Mouse (Mus musculus): Measurements from ENCODE around the gene Cela3a.
"Not testable (repeated sequence)": the region's sequence is repeated elsewhere in the genome, so short reads cannot be mapped to it uniquely, and the experiment has no call there.

The Cela3a gene

DNA sequence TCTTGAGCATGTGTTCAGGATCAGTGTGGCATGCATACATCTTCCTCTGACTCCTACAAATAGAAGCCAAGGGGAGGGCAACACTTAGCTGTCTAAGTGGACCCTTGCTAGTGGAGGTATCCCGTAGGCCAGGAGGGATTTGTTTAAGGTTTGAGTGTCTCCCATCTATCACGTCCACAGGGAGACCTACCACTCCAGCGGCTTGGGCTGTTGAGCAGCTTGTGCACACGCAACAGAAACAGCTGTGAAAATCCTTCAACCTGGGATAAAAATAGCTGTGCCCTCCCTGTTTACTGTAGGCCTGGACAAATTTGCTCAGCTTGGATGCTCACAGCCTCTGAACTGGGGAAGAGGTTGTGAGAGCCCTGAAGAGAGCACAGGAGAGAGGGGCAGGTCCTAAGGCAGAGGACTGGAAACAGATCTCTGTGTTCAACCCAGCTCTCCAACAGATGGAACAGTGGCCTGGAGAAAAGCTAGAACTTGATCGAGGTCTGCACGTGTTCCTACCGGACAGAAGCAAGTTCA is 2.7 kb upstream of the Cela3a start:
- not testable (repeated sequence) for DNase-seq

DNA sequence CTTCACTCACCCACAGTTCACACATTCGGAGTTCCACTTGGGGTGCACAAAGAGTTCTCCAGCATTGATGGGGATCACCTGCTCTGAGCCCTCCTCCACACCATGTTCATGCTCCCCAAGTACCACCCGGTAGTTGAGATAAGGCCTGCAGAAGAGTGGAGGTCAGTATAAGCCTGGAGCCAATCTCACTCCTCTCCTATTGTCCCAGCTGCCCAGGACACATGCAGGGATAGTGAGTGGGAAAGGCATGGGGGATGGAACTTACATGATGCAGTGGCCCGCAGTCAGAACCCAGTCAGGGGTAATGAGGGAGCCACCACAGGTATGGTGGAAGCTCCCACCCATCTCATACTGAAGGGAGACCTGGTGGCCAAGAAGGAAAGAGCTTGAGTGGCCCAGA is 4.0 kb downstream of the Cela3a start:
- DNase-seq, result no peak

DNA sequence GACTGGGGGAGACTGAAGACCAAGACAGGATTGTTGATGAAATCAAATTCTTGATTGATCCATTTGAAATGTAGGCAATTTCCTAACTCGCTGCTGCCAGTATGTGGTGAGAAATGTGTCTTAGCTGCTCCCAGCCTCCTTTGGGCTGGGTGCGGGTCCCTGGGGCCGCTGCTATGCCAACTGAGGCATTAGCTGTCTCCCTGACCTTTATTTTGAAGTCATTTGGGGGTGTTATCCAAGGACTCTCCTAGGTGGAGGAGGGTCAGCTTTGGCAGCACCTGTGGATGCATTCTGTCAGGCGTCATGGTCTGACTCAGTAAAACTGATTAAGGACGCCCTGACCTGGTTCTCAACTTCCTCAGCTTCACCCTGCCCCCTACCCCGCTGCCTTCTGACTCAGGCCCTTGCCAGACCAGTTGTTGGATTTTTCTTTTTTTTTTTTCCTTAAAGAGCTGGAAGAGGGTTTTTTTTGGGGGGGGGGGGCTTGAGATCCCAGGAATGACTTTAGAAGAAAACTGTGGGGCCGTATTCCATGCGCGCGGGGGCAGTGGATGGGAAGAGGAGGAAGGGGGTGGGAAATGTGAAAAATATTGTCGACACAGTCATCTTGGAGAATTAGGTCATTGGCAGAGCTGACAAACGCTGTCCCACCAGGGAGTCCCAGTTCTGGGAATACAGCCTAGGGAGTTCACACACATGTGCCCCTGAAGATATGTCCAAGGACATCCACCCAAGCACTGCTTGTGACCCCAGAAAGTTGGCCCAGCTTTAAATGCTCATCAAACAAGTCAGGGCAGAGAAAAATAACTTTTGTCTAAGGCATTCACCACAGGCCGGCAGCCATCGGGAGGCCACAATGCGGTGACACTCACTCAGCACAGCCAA is 12.7 kb downstream of the Cela3a start:
- no peak for DNase-seq

DNA sequence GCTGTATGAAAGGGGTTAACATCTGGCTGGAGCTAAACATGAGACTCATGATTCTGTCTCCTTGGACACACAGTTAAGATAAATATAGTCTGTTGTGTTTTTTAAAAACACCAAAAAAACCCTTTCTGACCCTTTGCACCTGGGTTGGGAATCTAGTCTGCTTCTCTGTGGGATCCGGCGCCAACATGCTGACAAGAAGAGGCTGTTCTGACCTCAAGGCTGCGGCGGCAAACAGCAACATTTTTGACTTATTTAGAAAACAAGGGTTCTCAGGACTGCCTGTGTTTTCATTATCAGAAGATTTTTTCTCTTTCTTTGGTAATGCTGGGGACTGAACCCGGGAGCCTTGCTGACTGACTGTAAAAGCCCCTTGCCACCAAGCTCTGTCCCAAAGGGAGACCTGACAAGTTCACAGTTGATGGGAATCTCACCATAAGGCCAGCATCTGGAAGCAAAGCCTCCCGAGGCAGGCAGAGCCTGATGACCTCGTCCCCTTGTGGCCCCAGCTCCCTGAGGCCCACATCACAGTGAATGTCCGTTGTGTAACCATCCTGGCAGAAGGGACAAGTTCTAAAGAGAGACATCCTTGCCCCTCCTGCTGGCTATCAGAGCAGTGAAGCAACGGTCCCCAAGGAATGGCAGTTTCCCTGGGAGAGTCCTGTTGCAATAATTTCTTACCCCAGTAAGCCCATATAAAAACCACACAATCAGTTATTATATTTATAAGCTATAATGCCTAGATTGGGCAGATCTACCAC is 16.0 kb downstream of the Cela3a start:
- DNase-seq, result no peak

GRCm38 (mm10) chr4:137392874-137393273 is 16.7 kb downstream of the Cela3a start:
- no peak for DNase-seq

DNA sequence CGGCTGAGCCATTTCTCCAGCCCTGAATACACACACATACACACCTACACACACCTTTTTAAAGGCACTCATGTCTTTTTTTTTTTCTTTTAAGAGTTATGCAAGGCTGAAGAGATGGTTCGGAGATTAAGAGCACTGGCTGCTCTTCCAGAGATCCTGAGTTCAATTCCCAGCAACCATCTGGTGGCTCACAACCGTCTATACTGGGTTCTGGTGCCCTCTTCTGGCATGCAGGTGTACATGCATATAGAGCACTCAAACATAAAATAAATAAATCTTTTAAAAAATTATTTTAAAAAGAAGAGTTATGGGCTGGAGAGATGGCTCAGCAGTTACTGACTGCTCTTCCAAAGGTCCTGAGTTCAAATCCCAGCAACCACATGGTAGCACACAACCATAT is 18.3 kb downstream of the Cela3a start:
- DNase-seq, result no peak

DNA sequence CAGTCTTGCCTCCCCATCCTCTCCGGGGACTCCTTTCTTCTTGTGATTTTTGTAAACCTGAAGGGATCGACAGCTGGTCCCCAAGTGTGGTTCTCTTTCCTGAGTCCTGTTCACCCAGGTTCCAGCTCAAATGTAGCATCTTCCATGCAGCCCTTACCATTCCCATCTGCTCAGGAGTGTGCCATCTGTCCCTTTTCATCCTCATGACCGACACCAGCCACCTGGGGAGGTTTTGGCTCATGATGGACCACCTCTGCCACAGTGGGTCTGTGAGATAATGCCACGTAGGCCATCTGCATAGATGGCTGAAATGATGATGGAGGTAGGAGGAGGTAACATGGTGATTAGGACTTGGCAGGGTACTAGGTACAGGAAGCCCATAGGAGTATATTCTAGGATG is 19.4 kb downstream of the Cela3a start:
- DNase-seq, result no peak

- DNase-seq, result no peak
These were observed 20.6 kb downstream of the Cela3a start for GRCm38 (mm10) chr4:137388983-137389382.

GRCm38 (mm10) chr4:137388059-137388794 is 21.4 kb downstream of the Cela3a start:
- DNase-seq, result peak; percentile 83

DNA sequence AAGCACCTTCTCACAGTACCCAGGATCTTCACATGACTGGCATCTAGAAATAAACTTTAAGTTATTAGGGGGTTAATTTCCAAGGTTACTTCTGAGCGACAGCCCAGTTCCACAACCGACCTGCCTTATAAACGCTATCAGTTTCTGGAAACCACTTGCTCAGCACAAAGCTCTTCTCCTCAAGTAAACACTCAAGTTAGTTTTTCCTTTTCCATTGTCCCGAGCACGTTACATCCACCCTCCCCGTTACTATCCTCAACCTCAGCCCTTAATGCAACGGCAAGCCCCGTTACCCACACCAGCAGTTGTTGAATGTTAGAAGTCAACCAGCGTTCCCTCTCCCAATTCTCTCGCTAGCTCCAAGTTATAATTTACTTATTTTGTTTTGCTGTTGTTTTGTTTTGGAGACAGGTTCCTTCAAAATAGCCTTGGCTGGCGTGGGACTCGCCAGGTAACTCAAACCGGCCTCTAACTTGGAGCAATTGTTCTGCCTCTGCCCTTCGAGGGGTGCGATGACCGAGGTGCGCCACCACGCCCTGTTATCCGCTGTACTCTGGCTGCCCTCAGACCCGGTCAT is 22.0 kb downstream of the Cela3a start:
- DNase-seq, result no peak

- DNase-seq, result no peak
These were observed 28.6 kb downstream of the Cela3a start for GRCm38 (mm10) chr4:137380702-137381605.

DNA sequence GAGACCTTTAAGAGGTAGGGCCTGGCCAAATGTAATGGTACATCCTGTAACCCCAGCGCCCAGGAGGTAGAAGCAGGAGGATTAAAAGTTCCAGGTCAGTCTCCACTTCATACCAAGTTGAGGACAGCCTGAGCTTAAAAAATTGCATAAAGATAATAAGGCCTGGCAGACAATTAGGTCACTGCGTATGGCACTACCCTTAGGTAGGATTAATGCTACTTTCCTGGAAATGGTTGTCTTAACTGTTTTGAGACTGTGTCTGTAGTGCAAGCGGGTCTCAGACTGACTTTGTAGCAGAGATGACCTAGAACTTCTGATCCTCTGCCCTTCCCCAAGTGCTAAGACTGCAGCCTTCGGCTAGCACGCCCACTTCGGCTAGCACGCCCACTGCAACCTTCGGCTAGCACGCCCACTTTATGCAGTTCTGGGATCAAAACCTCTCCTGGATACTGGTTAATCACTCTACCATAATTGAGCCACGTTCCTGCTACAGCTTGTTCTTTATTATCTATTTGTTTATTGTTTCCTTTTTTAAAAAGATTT is 29.8 kb downstream of the Cela3a start:
- DNase-seq, result no peak

DNA sequence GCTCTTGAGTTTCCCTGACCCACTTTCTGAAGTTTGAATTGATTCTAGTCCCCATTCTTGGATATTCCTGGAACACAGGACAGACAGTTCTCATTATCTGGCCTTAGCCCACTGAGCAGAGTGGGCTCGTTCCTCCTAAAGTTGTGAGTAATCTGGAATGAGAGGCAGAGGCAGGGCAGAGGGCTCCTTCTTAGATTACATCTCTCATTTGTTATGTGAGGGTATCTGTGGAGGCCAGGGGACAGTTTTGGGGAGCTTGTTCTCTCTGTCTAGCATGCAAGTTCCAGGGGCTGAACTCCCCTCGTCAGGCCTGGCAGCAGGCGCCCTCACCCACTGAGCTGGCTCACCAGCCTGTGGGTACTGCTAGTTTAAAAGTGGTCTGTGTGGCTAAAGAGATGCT is 30.5 kb downstream of the Cela3a start:
- DNase-seq, result no peak

- DNase-seq, result no peak
These were observed 31.9 kb downstream of the Cela3a start for GRCm38 (mm10) chr4:137377526-137378304.

DNA sequence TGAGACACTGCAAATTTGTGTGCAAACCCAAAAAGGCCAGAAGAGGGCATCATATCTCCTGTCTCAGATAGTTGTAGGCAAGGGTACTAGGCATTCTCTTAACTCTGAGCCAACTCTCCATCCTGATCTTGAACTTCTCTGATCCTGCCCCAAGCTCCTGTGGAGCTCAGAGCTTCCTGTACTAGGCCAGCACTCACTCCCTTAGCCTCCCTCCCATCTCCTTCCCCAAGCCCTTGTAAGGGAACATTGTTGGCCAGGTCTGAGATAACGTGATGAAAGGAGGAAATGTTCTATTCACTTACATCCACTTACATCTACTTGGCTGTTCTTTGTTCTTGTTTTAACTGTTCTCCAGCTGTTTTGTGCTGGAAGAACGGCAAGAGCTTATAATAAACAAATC is 32.8 kb downstream of the Cela3a start:
- no peak for DNase-seq

- DNase-seq, result no peak
These were observed 34.0 kb downstream of the Cela3a start for GRCm38 (mm10) chr4:137375314-137376278.

- DNase-seq, result no peak
These were observed 35.9 kb downstream of the Cela3a start for GRCm38 (mm10) chr4:137373711-137374110.

DNA sequence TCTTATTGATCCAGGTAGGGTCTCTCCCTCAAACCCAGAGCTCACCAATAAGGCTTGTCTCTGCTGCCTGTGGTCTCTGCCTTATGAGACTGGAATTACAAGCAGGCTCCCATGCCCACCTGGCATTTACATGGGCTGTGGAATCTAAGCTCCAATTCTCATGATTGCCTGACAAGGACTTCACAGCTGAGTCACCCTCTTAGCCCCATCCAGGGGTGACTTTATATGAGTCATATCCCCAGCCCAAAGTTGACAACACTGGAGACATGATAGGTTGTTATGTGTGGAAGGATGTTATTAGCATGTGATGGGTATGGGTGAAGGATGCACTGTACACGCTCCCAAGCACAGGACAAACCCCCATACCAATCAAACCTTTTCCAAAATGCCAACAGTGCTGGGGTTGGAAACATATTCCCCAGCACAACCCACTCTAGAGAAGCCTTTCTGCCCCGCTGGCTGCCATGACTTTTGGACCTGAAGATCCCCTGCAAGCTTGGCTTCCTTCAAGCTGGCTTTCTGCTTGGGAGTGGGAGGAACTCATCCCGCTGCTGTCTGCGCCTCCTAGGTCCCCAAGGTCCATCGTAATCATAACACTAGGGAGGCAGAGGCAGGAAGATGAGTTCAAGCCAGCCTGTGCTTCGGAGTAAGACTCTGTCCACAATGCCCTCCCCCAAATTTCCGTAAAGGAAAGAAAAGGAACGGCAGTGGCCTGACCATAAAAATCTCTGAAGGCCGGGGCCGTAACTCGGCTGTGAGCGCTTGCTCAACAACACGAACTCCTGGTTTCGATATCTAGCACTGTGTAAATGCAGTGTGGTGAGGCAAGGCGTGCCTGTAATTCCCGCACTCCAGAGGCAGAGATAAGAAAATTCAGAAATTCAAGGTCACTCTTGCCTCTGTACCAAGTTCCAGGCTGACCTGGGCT is 37.7 kb downstream of the Cela3a start:
- DNase-seq, result no peak
